Mouse (Mus musculus) left cerebral cortex, postnatal 10 days (tissue): ENCODE data around the gene Chd2. TPM values are rescaled to one million over a fixed set of nuclear protein-coding genes. Genes with fewer than 3 reads are reported as not detected.
"Not testable (repeated sequence)": the region's sequence is repeated elsewhere in the genome, so short reads cannot be mapped to it uniquely, and the experiment has no call there.

Experiments used
- DNase-seq, 2 experiments: peaks; one replicate each; pipeline ENCODE4 v3.0.0; 2021 to 2022; ENCODE audit warnings: low spot score in 2 of 2, mixed read lengths in 1 of 2; ENCODE audit errors: extremely low spot score in 1 of 2
- intact Hi-C: fragments of 180-260 bp; cut with DNase I; formaldehyde crosslinking; loops from one replicate; pipeline ENCODE4 v1.15.1; 2025
- total RNA-seq, 2 experiments: library from RNA; stranded (reverse); gene quantifications; 2 replicates each; pipeline ENCODE4 v1.2.3; 2021

Gene Chd2
- total RNA-seq = 10 to 100 TPM; 42.9 to 52.4 TPM

DNA sequence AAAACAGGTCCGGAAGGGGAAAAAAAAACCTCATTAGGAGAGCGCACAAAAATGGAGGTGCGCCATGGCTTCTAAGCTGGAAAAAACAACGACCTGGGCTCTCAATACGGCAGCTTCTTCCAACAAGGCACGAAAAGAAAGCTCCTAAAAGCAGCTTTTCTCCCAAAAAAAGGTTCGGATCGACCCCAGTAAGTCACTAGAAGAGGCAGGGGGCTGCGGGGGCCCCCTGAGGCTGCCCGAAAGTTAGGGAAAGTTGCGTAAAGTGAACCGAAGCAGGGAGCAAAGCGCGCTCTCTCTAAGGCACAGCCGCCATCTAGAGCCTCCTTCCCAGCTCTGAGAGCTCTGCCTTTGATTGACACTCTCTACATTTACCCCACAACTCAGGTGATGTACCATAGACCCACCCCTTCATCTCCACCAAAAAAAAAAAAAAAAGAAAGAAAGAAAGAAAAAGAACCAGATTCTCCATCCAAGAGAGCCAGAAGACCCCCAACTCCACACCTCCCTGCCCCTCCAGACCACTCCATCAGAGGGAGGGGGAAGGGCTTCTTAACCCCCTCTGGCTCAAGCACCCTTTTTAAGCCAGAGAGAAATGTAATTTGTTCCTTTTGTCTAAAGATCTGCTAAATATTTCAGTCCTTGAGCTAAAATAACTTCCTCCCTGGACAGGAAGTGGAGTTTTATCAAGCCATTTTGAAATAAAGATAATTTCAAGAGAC, at the start of gene Chd2:
Chd2 (minus strand) TSS at position 419 of the 719 bp plus-strand sequence.
- intact Hi-C loops = loop anchor here (2.0 kb wide), 2 partner anchors 15 to 75 kb away; no protein-coding TSS in a partner anchor
- DNase-seq = peak in 1 of 2 experiments; percentile 64

DNA sequence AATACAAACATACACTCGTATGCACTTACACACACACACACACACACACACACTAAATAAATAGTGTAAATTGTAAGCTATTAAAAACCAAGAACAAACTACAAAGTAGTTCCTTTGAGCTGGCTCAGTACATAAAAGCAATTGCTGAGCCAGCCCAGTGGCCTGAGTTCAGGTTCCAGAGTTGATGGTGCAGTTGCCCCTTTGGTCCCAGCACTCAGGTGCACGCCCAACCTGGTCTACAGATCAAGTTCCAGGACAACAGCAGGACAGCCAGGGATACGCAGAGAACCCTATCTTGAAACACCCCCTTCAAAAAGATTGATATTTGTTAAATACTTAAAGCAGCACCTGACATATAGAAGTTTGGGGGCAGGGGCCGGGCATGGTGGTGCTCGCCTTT, 49.1 kb upstream of the Chd2 start:
- intact Hi-C loops = no loop called here
- DNase-seq = no peak

DNA sequence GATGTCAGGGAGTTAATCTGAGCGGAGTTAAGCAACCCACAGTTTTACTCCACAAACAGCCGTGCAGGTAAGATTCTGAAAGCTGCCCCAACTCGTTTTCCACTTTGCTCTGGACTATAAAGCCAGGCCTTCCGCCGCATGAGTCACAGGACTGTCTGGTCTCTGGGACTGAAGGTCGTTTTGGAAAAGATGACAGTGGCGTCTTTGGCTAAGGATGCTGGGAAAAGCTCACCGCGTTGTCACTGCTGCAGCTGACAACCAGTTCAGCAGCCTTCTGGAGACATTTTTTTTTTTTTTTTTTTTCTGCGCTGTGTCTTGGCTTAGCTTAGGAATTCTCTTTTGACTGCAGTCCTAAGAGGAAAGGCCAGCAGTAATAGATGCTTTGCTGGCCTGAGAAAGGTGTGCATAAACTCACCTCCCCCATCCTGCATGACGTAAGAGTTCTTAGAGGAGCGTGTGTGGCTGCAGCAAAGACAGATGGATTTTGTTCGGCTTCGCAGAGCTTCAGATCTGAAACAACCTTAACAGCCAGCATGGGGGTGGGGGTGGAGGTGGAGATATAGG, 47.7 kb upstream of the Chd2 start:
- no peak for DNase-seq
- intact Hi-C loops = no loop called here

DNA sequence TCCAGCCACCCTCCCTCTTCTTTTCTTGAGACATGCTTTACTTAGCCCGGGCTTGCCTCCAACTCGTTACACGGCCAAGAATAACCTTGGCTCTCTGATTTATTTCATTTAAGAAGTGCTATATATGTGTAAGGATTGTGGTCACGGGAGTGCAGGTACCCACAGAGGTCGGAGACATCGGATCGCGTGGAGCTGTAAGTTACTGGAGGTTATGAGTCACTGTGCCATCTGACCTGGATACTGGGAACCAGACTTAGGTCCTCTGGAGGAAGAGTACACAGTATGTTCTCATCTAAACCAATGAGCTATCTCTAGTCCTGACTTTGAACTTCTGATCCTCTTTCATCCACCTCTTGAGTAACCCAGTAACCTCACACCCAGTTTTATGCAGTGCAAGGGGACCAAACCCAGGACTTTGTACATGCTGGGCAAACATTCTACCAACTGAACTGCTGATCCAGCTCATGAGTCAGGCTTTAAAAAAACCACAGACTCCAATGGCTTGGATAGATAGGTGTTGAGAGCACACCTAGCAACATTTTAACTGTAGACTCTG, 46.8 kb upstream of the Chd2 start:
- intact Hi-C loops = no loop called here

DNA sequence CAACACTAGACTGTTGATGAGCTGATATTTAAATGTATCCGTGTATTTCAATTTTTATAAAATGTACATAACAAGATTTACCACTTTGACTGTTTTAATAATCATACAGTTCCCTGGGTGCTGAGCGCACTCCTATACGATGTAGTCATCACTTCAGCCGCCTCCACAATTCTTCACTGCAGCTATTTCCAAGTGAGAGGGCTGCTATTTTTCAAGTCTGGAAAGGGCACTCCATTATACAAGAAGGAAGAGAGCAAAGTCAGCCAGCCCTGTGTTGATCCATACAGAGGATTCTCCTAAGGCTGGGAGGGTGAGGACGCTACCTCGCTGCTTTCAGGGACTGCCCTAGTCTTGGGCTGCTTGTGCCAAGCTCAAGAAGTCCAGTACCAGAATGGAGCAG, 45.1 kb upstream of the Chd2 start:
- intact Hi-C loops = no loop called here
- no peak for DNase-seq

More for the DNA sequence above, 46.8 kb upstream of the Chd2 start:
- DNase-seq = no peak

DNA sequence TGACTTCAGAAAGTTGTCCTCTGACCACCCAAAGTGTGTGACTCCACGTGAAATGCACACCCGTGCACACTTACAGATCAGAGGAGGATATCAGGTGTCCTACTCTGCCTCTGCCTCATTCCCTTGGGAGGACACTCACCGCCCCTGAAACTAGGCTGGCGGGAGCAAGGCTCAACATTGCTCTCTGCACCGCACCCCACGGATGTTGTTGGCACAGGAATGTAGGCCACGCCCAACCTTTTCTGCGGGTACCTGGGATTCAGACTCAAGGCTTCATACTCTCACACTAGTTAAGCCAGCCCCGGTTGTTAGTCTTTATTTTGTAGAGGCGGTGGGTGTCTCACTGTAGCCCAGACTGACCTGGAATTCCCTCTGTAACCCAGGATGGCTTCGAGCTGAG, 44.6 kb upstream of the Chd2 start:
- intact Hi-C loops = no loop called here
- DNase-seq = no peak

DNA sequence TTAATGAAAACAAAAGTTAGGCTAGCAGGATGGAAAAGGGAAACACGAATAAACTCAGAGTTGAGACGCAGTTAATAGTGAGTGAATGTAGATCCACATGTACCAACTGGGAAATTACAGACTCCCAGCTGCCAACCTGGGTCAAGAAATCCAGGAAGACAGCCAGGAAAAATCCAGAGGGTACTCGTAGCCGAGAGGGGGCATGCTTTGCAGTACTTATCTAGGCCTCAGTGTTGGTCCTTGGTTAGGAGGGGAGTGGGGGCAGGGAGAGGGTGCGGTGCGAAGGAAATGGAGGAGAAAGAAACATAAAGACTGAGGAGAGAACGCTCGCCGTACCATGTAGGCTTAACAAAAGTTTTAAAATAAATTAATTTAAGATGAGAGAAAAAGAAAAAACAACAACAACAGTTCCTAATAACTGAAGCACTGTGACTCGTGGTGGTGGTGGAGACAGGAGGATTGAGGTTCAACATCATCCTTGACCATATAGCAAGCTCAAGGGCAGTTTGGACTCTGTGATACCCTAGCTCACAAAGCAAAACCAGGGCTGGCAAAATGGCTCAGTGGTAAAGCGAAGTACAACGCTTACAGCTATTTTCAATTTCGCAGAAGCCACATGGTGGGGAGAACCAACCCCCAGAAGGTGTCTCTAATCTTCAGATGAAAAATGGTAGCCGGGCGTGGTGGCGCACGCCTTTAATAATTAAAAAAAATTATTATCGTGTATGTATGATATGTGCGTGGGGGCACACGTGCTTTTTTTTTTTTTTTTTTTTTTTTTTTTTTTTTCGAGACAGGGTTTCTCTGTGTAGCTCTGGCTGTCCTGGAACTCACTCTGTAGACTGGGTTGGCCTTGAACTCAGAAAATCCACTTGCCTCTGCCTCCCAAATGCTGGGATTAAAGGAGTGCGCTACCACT, 43.7 kb upstream of the Chd2 start:
- intact Hi-C loops = no loop called here
- no peak for DNase-seq

DNA sequence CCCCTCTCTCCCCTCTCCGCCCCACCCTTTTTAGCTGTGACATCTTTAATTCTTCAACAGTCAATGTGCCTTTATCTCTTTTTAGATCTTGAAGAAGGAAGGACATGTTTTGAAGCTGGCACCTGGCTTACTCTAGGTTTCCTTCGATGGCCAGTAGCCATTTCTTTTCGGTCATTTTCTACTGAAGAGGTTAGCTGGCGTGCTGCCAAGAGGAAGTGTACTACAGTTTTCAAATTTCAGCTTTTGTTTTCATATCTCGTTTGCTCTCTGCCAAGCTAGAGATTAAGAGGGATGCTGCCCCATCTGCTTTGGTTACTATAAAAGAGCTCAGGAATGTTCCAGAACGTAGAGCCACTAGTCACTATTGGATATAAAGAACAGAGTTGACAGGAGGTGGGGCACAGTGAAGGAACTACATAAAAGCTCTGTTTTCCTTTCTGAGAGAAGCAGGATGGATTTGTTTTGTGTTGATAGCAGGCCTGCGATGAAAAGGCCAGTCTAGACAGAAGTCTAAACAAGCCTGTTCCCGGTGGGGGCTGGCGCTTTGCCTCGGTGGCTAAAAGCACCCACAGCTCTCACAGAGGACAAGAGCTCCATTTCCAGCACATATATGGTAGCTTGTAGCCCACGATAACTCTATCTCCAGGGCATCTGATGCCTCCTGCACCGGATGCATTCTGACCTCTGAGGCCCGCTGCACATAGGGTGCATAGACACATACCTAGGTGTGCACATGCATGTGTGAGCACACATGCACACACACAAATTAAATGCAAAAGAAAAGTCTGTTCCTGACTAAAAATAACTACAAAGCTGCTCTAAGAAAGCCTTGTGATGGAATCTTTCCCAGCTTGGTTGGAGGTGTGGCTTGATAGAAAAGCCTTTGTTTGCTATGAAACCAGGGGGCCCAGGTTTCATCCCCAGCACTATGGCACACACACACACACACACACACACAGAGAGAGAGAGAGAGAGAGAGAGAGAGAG, 42.7 kb upstream of the Chd2 start:
- intact Hi-C loops = no loop called here
- peak in 1 of 2 experiments; percentile 82 for DNase-seq

DNA sequence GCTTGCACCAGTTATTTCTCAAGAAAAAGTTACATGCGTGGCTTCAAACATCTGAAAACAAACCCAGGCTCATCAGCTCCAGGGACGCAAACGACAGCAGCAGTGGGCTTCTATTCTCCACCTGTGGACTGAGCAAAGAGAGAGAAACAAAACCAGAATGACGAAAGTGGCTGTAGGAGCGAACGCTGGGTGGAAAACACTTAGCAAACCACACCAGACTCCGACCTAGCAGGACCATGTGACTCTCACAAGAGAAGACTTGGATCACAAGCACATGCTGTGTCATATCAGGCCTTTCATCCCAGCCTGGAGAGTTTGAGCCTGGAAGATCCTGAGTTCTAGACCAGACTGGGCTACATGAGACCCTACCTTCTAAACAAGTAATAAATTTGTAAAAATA, 41.8 kb upstream of the Chd2 start:
- no peak for DNase-seq
- intact Hi-C loops = no loop called here

DNA sequence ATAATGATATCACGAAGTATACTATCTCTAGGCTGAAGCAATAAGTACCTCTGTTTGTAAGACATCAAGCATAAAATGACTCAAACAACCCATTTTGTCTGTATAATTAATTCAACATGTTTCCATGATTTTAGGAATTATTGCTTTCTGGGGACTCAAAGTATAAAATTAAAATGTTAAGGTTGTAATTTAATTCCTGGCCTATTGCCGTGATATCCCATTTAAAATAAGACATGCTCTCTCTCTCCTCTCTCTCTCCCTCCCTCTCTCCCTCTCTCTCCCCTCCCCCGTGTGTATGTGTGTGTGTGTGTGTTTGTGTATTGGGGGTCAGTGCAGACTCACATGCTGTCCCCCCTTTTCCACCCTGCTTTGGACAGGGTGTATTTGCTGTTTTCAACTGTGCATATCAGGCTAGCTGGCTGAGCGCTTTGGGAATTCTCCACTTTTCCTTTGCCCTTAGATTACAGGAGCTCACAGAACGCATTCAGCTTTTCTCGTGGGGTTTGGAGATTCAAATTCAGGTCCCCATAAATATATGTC, 40.3 kb upstream of the Chd2 start:
- intact Hi-C loops = no loop called here
- no peak for DNase-seq

DNA sequence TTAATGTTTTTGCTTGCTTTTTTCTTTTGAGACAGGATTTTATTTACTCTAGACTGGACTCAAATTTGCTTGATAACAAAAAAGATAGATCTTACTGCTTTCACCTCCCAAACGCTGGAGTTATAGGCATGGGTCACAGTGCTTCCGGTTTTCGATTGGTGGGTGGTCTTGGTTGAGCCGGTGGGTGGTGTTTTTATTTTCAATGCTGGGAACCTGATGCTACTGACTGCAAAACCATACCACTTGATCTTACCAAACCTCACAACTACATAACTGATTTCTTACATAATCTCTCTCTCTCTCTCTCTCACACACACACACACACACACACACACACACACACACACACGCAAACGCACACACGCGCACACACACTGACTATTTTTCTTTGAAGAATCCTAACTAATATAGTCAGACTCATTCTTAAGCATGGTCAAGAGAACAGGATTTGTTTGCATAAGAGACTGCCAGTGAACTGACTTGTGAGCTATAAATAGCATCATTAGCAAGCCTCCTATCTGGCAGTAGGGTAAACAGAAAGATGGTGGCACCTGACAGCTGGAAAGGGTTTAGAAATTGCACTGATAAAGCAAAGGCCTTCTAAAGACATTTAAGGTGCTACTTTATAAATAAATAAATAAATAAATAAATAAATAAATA, 37.6 kb upstream of the Chd2 start:
- intact Hi-C loops = no loop called here
- no peak for DNase-seq

DNA sequence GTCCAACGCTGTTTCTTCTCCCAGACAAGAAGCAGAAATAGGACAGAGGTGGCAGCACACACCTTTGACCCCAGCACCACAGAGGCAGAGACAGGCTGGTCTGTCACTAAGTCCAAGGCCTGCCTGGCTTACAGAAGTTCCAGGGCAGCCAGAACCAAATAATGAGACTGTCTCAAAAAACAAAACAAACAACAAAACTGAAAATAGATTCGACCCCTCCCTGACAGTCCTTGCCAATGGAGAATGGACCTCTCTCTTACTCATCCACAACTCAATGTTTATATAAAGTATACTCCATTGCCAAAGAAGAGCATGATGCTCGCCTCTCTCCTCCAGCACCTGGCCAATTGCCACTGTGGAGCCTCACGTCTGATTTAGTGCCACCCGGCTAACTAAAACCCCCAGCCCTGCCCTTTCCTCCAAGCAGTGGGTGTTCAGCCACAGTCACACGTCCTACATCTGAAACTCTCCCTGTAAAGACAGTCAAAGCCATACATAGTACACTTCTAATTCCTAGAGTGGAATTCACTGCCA, 36.3 kb upstream of the Chd2 start:
- intact Hi-C loops = no loop called here
- no peak for DNase-seq

DNA sequence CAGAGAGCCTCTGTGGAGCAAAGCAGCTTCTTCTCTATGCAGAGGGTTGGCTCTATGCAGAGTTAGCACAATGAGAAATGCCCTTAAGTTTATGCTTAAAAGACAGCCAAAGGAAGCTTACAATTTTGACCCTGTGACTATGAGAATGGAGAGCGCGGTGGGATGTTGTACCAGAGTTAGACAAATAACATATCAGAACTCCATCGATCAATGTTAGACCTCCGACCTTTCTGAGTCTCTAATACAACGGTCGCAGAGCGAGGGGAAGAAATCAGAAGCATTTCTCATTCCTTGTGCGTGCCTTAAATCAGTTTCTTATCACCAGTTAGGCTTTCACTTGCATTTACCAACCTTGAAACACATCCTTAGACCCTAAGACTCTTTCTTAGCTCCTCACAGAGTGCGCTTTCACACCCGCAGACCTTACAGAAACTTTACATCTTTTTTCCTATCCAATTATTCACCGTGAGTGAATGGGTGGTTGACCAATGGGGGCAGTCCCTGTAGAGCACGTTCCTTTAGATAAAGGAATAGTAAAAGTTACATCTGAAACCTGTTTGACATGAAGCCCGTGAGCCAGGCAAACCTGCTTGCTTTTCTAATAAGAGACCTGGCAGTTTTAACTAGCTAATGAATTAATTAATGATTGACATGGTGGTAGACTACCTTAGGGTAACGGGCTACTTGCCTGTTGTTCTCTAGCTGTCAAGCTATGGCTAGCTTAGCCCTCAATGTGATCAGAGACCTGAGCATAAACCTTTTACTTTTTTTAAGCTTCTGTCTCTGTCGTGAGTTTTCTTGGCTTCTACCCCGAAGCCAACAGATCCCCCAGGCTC, 34.7 kb upstream of the Chd2 start:
- DNase-seq = no peak
- intact Hi-C loops = no loop called here

DNA sequence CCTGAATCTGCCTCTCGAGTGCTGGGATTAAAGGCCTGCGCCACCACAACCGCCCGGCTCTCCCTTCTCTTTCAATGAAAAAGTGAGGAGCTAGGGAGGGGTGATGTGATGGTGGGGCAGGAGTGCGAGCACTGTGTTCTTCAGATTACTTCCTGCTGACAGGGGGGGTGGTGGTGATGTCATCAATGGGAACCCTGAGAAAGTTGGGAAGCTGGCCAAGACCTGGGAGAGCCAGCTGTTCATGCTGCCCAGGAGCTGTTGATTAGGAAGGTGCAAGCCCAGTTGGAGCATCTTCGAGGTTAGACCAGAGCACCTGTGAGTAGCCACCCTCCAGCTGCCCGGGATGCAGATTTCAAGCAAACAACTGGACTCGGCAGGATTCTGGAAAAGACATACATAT, 33.6 kb upstream of the Chd2 start:
- intact Hi-C loops = no loop called here
- DNase-seq = no peak

DNA sequence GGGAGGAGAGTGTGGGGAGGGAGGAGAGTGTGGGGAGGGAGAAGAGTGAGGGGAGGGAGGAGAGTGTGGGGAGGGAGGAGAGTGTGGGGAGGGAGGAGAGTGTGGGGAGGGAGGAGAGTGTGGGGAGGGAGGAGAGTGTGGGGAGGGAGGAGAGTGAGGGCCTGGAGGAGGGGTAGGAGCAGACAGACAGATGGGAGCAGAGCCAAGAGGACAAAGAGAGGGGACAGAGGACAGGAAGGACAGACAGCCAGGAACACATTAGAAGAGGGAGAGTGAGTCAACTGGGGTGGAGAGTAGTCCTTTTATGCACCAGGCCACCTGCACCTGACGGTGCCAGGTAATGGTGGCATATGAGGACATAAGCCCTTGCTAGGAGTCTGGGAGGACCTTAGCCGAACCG, 33.0 kb upstream of the Chd2 start:
- intact Hi-C loops, DNase-seq: not testable (repeated sequence)

DNA sequence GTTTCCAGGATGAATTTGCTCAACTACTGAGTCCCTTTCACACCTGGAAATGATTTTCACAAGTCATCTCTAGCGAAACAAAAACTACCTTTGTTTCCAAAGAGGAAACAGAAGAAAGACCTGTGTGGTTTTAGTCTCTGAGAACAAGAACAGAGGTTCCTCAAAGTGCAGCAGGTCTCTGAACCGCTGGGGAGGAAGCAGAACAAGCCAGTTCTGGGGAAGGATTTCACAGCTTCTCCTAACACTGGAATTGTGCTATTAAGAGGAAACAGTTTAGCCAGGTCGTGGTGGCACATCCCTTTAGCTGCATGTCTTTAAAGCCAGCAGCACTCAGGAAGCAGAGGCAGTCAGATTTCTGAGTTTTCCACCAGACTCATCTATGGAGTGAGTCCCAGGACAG, 30.9 kb upstream of the Chd2 start:
- no peak for DNase-seq
- intact Hi-C loops = no loop called here
